Mouse (Mus musculus): Measurements from ENCODE around the gene Spag9. TPM values are rescaled to one million over a fixed set of nuclear protein-coding genes. Genes with fewer than 3 reads are reported as not detected.
A peak's percentile ranks its signal among the peaks of the same experiment; 100 is the strongest.

The Spag9 gene
- polyA plus RNA-seq, 1 experiment from 2014 or later, result 89.3 TPM

GRCm38 (mm10) chr11:94149509-94150259 lies 153.8 kb downstream of the Spag9 start:
- 22% methylated on average over 16 of the region's 16 CpGs for WGBS
- Histone ChIP-seq H3K4me3 (peak overlapping the region; percentile 46), H3K4me1 (peaks cover 35% of the 10 kb centered on the region), H3K36me3 (ENCODE audit: poor library complexity, severe bottlenecking) (no peaks in the 10 kb centered on the region), H3K4me2 (peak overlapping the region; percentile 86), H3K9ac (peak overlapping the region; percentile 77), H3K9me3 (replicated peaks) (no peaks in the 10 kb centered on the region), H3K27me3 (no peaks in the 10 kb centered on the region), H3K27ac (peak overlapping the region; percentile 85)
- ATAC-seq, result peak; percentile 48

DNA sequence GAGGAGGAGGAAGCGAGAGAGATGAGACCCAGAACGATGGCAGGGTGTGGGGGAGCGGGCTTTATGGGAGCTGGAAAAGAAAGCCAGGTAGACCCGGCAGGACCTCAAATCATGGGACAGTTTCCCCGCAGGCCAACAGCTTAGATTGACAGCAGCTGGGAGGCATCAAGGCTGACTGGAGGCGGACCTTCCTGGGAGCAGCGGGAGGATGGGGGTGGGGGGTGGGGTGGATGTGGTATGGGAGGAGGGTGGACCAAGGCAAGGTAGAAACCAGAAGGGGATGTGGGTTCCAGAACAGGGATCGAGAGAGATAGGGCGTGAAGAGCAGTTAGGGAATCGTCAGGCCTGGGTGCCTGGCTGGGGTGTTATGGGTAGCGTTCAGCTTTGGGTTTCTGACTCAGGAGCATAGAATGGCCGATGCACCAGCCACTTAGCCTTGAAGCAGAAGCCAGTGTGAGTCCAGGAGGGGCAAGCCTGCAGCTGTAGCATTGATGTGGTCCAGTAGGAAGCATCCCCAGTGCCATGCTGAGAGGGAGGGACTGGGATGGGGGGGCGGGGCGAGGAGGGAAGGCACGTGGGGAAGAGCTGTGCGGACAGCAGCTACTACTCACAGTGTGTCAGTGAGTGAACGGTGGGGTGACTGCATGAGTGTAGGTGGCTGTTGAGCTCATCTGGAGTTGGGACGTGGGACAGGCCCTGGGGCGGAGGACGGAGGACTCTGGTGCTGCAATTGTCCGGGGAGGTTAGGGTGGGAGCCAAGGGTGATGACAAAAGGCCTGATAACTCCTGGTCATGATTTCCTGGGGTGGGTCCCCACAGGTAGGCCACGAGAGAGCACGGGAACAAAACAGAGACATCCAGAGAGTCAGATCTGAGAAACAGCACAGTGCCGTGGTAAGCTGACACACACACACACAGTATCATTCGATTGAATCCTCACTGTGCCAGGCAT lies 154.9 kb downstream of the Spag9 start:
- Histone ChIP-seq H3K27me3 (no peaks in the 10 kb centered on the region), H3K27ac (peak overlapping the region; percentile 35; the same call in 1 of the 2 replicates), H3K9me3 (replicated peaks) (no peaks in the 10 kb centered on the region), H3K4me2 (no peak overlapping the region), H3K4me1 (peaks cover 25% of the 10 kb centered on the region), H3K4me3 (no peak overlapping the region), H3K9ac (no peak overlapping the region), H3K36me3 (ENCODE audit: poor library complexity, severe bottlenecking) (no peaks in the 10 kb centered on the region)
- no peak for ATAC-seq
- 42% methylated on average over 25 of the region's 25 CpGs for WGBS

DNA sequence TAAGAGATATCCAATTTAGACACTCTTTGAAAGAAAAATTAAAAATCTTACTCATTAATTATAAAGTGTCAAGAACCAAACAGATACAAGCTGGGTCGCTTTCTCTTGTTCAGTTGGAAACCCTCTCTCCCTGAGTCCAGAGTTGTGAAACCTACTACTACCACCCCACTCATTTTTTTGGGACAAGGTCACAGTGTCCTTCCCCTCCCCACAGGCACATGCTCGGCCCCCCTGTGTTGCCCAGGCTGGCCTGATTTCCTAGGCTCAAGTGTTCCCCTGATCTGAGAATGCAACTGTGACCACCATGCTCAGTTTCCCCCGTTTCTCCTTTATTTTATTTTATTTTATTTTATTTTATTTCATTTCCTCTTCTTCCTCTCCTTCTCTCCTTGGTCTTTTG lies 158.3 kb downstream of the Spag9 start:
- ATAC-seq, result no peak
- 83% methylated on average over 3 of the region's 3 CpGs for WGBS
- no peak overlapping the region for H3K27ac ChIP-seq

DNA sequence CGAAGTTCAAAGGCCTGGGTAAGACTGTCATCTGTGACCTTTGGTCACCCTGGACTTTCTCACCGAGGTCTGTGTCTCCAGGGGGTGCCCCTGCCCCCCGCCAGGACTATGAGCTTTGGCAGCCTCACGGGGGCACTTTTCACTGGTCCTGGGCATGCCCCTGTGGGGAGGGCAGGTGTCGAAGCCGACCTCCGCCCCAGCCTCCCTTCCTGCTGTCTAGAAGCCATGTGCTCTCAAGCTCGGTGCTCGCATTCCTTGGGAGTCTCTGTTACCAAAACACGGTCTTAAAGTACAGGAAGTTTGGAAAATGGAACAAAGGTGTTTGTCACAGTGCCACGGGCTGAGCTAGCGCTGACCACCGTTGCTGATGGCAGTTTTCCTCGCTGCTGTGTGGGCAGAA lies 162.6 kb downstream of the Spag9 start:
- H3K4me1 ChIP-seq, result peaks cover 45% of the 10 kb centered on the region
- no peaks in the 10 kb centered on the region for H3K27me3 ChIP-seq
- no peaks in the 10 kb centered on the region for H3K9me3 ChIP-seq (replicated peaks)
- no peak overlapping the region for H3K9ac ChIP-seq
- H3K27ac ChIP-seq, result peak overlapping the region; percentile 100
- ATAC-seq, result no peak
- no peak overlapping the region for H3K4me2 ChIP-seq
- no peaks in the 10 kb centered on the region for H3K36me3 ChIP-seq (ENCODE audit: poor library complexity, severe bottlenecking)
- no peak overlapping the region for H3K4me3 ChIP-seq
- 54% methylated on average over 14 of the region's 14 CpGs for WGBS

More for the DNA sequence above, 158.3 kb downstream of the Spag9 start:
- Histone ChIP-seq H3K9me3 (replicated peaks) (no peaks in the 10 kb centered on the region), H3K36me3 (ENCODE audit: poor library complexity, severe bottlenecking) (no peaks in the 10 kb centered on the region), H3K27me3 (no peaks in the 10 kb centered on the region), H3K4me2 (no peak overlapping the region), H3K4me1 (peaks cover 29% of the 10 kb centered on the region), H3K4me3 (no peak overlapping the region), H3K9ac (no peak overlapping the region)

GRCm38 (mm10) chr11:94159066-94159880 lies 163.4 kb downstream of the Spag9 start:
- peak overlapping the region; percentile 100 for H3K27ac ChIP-seq
- H3K4me3 ChIP-seq, result no peak overlapping the region
- H3K27me3 ChIP-seq, result no peaks in the 10 kb centered on the region
- no peaks in the 10 kb centered on the region for H3K36me3 ChIP-seq (ENCODE audit: poor library complexity, severe bottlenecking)
- H3K9me3 ChIP-seq (replicated peaks), result no peaks in the 10 kb centered on the region
- 26% methylated on average over 14 of the region's 14 CpGs for WGBS
- peak overlapping the region; percentile 52 for H3K4me2 ChIP-seq
- peak overlapping the region; percentile 47 for H3K9ac ChIP-seq
- no peak for ATAC-seq
- peaks cover 46% of the 10 kb centered on the region for H3K4me1 ChIP-seq

- peaks cover 46% of the 10 kb centered on the region for H3K4me1 ChIP-seq
- 2% methylated on average over 7 of the region's 7 CpGs for WGBS
- H3K4me3 ChIP-seq, result peak overlapping the region; percentile 12
- ATAC-seq, result no peak
- no peaks in the 10 kb centered on the region for H3K27me3 ChIP-seq
- peak overlapping the region; percentile 100 for H3K27ac ChIP-seq
- H3K9me3 ChIP-seq (replicated peaks), result no peaks in the 10 kb centered on the region
- H3K36me3 ChIP-seq (ENCODE audit: poor library complexity, severe bottlenecking), result no peaks in the 10 kb centered on the region
- H3K4me2 ChIP-seq, result peak overlapping the region; percentile 52
- H3K9ac ChIP-seq, result peak overlapping the region; percentile 47
Observed at GRCm38 (mm10) chr11:94159911-94160415, 164.1 kb downstream of the Spag9 start.

GRCm38 (mm10) chr11:94160443-94161266 lies 164.8 kb downstream of the Spag9 start:
- H3K27me3 ChIP-seq, result no peaks in the 10 kb centered on the region
- no peaks in the 10 kb centered on the region for H3K9me3 ChIP-seq (replicated peaks)
- 0% methylated on average over 23 of the region's 23 CpGs for WGBS
- peak overlapping the region; percentile 52 for H3K4me2 ChIP-seq
- peak overlapping the region; percentile 100 for H3K27ac ChIP-seq
- peaks cover 46% of the 10 kb centered on the region for H3K4me1 ChIP-seq
- H3K9ac ChIP-seq, result peak overlapping the region; percentile 62
- ATAC-seq, result peak; percentile 98
- peak overlapping the region; percentile 18 for H3K4me3 ChIP-seq
- H3K36me3 ChIP-seq (ENCODE audit: poor library complexity, severe bottlenecking), result no peaks in the 10 kb centered on the region

- peak overlapping the region; percentile 52 for H3K4me2 ChIP-seq
- no peak; the same call in 1 of the 2 replicates for ATAC-seq
Observed at GRCm38 (mm10) chr11:94161267-94161646, 165.4 kb downstream of the Spag9 start.

DNA sequence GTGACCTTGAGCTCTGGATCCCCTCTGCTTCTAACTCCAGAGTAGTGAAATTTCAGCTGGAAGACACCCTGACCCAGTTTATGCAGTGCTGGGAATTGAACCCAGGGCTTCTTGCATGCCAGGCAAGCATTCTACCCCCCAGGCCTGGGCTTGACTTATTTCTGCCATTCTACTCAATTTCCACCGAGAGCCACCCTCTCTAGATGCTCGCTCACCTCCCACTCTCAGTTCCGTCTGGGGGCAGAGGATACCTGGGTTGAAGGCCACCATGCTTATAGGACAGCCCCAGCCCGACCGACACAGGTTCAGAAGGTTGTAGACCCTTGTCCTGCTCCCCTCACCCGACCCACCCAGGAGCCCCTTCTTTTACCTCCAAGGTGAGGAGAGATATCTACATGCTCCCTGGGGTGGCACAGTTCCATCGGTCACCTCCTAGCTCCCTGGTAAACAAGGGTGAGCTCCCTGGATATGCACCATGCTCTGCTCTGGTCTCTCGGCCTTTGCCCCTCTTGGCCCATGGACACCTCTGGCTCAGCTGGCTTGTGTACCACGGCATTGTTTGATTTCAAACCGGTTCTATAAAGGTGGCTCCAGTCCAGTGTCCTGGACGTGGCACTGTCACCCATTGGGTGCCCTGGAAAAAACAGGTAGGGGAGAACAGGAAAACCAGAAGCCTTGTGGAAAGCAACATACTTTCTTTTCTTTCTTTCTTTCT lies 166.1 kb downstream of the Spag9 start:
- ATAC-seq, result no peak
- 88% methylated on average over 11 of the region's 11 CpGs for WGBS
- H3K4me1 ChIP-seq, result peaks cover 46% of the 10 kb centered on the region
- no peaks in the 10 kb centered on the region for H3K36me3 ChIP-seq (ENCODE audit: poor library complexity, severe bottlenecking)
- peak overlapping the region; percentile 52; the same call in 1 of the 2 replicates for H3K4me2 ChIP-seq
- H3K9ac ChIP-seq, result peak overlapping the region; percentile 62; the same call in 1 of the 2 replicates
- no peaks in the 10 kb centered on the region for H3K27me3 ChIP-seq
- H3K9me3 ChIP-seq (replicated peaks), result no peaks in the 10 kb centered on the region
- H3K27ac ChIP-seq, result peak overlapping the region; percentile 100
- H3K4me3 ChIP-seq, result no peak overlapping the region

More at GRCm38 (mm10) chr11:94161267-94161646, 165.4 kb downstream of the Spag9 start:
- H3K9me3 ChIP-seq (replicated peaks), result no peaks in the 10 kb centered on the region
- H3K4me3 ChIP-seq, result peak overlapping the region; percentile 18; the same call in 1 of the 2 replicates
- H3K27me3 ChIP-seq, result no peaks in the 10 kb centered on the region
- peaks cover 46% of the 10 kb centered on the region for H3K4me1 ChIP-seq
- H3K27ac ChIP-seq, result peak overlapping the region; percentile 100
- no peaks in the 10 kb centered on the region for H3K36me3 ChIP-seq (ENCODE audit: poor library complexity, severe bottlenecking)
- H3K9ac ChIP-seq, result peak overlapping the region; percentile 62
- WGBS, result 8% methylated on average over 9 of the region's 9 CpGs

GRCm38 (mm10) chr11:94163005-94163767 lies 167.3 kb downstream of the Spag9 start:
- H3K4me2 ChIP-seq, result no peak overlapping the region
- H3K27me3 ChIP-seq, result no peaks in the 10 kb centered on the region
- peak overlapping the region; percentile 33; the same call in 1 of the 2 replicates for H3K27ac ChIP-seq
- ATAC-seq, result no peak
- H3K4me1 ChIP-seq, result peaks cover 49% of the 10 kb centered on the region
- WGBS, result 71% methylated on average over 9 of the region's 9 CpGs
- H3K36me3 ChIP-seq (ENCODE audit: poor library complexity, severe bottlenecking), result no peaks in the 10 kb centered on the region
- H3K4me3 ChIP-seq, result no peak overlapping the region
- H3K9me3 ChIP-seq (replicated peaks), result no peaks in the 10 kb centered on the region
- H3K9ac ChIP-seq, result no peak overlapping the region

All from forebrain, embryonic 13.5 days (tissue).